Mouse (Mus musculus): ENCODE results near the gene Itih2. TPM values are rescaled to one million over a fixed set of nuclear protein-coding genes. Genes with fewer than 3 reads are reported as not detected.

The Itih2 gene
- 46.4 TPM for polyA plus RNA-seq (2014; fragmentation: Illumina TruSeq; extraction: RNeasy Lipid Tissue Mini Kit (QIAGEN cat#74804))

DNA sequence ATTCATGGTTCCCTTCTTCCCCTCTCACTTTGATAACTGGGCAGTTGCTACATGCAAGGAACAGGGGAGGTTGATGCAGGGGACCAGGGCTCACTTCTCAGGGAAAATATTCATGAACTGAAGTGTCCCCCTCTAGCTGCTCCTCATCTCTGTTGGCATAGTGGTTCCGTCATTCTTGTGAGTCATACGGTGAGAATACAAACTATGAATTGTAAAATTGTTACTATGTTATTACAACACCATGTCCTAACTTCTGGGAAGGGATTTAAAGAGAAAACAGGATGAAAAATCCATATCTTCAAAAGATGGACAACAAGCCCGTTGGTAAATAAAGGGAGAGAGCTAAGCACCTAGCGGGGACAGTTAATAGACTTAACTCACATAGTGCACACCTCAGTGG, at the start of gene Itih2:
Itih2 (minus strand) TSS at position 101 of the 400 bp plus-strand sequence.

DNA sequence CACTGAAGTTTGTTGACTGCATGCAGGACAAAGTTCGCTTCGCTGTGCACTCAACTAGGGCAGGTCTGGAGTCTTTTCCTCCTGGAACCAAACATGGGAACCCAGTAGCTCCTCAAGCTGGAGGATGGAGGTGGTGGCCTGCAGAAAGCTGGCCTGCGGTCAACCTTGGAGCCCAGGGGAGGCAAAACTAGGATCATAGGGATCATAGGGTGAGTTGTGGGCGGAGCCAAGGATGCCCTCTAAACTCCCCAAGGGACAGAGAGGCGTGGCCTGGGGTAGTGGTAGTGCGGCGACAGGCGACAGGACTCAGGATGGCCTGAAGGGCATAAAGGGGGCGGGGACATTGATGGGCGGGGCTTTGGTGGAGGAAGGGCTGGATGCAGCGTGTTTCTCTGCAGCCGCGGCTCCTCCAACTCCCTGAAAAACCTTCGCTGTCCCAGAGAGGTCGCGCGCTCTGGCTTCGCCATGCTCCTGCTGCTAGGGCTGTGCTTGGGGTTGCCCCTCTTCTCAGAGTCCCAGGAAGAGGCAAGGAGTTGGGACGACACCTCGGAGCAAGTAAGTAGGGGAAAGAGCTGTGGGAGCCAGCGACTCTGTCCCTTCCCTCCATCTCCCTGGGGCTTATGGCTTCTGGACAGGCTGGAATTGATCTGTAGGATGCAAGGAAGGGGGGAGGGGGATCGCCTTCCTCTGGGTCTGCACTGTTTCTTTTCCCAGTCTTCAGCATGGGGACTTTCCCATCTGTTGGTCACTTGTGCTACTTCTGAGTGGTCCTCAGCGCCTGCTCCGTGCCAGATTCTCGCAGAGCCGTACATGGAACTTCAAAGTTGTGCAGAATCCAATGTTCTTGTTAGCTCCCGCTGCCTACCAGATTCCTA, 22.2 kb upstream of the Itih2 start, which contains the start of gene Itih5:
Itih5 (plus strand) TSS at position 371 of the 875 bp plus-strand sequence.

DNA sequence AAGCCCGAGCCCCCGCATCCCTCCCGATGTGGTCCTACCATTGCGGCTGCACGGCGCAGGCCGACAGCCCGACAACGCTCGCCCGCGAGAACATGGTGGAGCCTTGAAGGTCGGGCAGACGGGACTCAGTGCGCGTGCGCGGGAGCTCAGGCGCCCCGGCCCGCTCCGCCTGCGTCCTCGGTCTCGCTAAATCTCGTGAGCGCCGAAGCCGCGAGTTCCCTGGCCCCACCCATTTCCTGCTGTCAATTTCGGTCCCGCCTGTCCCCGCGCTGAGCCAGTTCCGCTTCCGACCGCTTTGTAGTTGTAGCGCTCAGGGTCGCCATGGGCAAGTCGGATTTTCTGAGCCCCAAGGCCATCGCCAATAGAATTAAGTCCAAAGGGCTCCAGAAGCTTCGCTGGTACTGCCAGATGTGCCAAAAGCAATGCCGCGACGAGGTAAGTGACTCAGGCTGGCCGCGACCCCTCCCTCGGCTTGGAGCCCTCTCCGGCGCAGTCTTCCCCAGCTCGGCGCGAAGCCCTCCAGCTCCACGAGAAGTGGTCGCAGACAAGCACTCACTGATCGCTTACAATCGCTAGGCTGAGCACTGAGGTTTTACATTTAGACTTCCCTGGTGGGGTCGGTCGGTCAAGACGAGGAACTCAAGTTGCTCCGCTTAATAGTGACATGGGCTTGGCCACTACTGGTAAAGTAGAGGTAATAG, 50.7 kb downstream of the Itih2 start, which contains the start of the genes Atp5c1 and Kin:
Atp5c1 (minus strand) TSS at position 201 of the 701 bp plus-strand sequence.
Kin (plus strand) TSS at position 284 of the 701 bp plus-strand sequence.

GRCm38 (mm10) chr2:10048461-10048860, 82.7 kb downstream of the Itih2 start, which contains the start of gene Taf3:
Gene Taf3 (minus strand): TSS chr2:10048596.

Other genes starting within 250 kb of the Itih2 start
- gene 9230102O04Rik, start 241.9 kb downstream of the Itih2 start, polyA plus RNA-seq (2014; fragmentation: Illumina TruSeq; extraction: RNeasy Lipid Tissue Mini Kit (QIAGEN cat#74804)) = not detected
- 1.4 TPM for gene Gata3, start 241.4 kb downstream of the Itih2 start, polyA plus RNA-seq (2014; fragmentation: Illumina TruSeq; extraction: RNeasy Lipid Tissue Mini Kit (QIAGEN cat#74804))
- gene Taf3, start 82.8 kb downstream of the Itih2 start, polyA plus RNA-seq (2014; fragmentation: Illumina TruSeq; extraction: RNeasy Lipid Tissue Mini Kit (QIAGEN cat#74804)) = 17.8 TPM
- gene Atp5c1, start 50.9 kb downstream of the Itih2 start, polyA plus RNA-seq (2014; fragmentation: Illumina TruSeq; extraction: RNeasy Lipid Tissue Mini Kit (QIAGEN cat#74804)) = 603 TPM
- gene Kin, start 50.8 kb downstream of the Itih2 start, polyA plus RNA-seq (2014; fragmentation: Illumina TruSeq; extraction: RNeasy Lipid Tissue Mini Kit (QIAGEN cat#74804)) = 28.5 TPM
- 381 TPM for gene Itih5, start 22.2 kb upstream of the Itih2 start, polyA plus RNA-seq (2014; fragmentation: Illumina TruSeq; extraction: RNeasy Lipid Tissue Mini Kit (QIAGEN cat#74804))
- 1.7 TPM for gene Sfmbt2, start 239.1 kb upstream of the Itih2 start, polyA plus RNA-seq (2014; fragmentation: Illumina TruSeq; extraction: RNeasy Lipid Tissue Mini Kit (QIAGEN cat#74804))